Mouse (Mus musculus) liver, embryonic 15.5 days (tissue): ENCODE results near the gene Sowahd. TPM values are rescaled to one million over a fixed set of nuclear protein-coding genes. Genes with fewer than 3 reads are reported as not detected.
A peak's percentile ranks its signal among the peaks of the same experiment; 100 is the strongest.
"Not testable (repeated sequence)": the region's sequence is repeated elsewhere in the genome, so short reads cannot be mapped to it uniquely, and the experiment has no call there.

ENCODE experiments used
- ATAC-seq: fragments of 200-750 bp; cut with Nextera tagmentation; 2 replicates; pipeline ENCODE4 v1.8.0; 2017; ENCODE audit warnings: moderate number of reproducible peaks, mild to moderate bottlenecking, moderate library complexity; ENCODE audit not compliant: insufficient read depth
- H3K27ac ChIP-seq: fragments of 300-500 bp; sonication (generic); replicated peaks from 2 replicates; pipeline ENCODE4 v1.5.1; 2015; ENCODE audit warnings: mild to moderate bottlenecking, inconsistent platforms
- H3K27me3 ChIP-seq: fragments of 300-500 bp; sonication (generic); 2 replicates; pipeline ENCODE4 v1.6.1; 2015; ENCODE audit warnings: mild to moderate bottlenecking, inconsistent platforms
- H3K36me3 ChIP-seq: fragments of 300-500 bp; sonication (generic); replicated peaks from 2 replicates; pipeline ENCODE4 v1.6.1; 2015; ENCODE audit warnings: moderate library complexity, mild to moderate bottlenecking, inconsistent platforms
- H3K4me1 ChIP-seq: fragments of 300-500 bp; sonication (generic); replicated peaks from 2 replicates; pipeline ENCODE4 v1.6.1; 2015; ENCODE audit warnings: inconsistent platforms
- H3K4me2 ChIP-seq: fragments of 300-500 bp; sonication (generic); 2 replicates; pipeline ENCODE4 v1.6.1; 2015; ENCODE audit warnings: moderate library complexity, mild to moderate bottlenecking, inconsistent platforms
- H3K4me3 ChIP-seq: fragments of 300-500 bp; sonication (generic); replicated peaks from 2 replicates; pipeline ENCODE4 v1.5.1; 2015; ENCODE audit warnings: mild to moderate bottlenecking, inconsistent platforms
- H3K9ac ChIP-seq: fragments of 300-500 bp; sonication (generic); 2 replicates; pipeline ENCODE4 v1.6.1; 2015; ENCODE audit warnings: moderate library complexity, mild to moderate bottlenecking, inconsistent platforms
- H3K9me3 ChIP-seq: fragments of 300-500 bp; sonication (generic); replicated peaks from 2 replicates; pipeline ENCODE4 v1.6.1; 2016; ENCODE audit warnings: inconsistent platforms
- WGBS: fragments of 180-500 bp; shearing (Covaris S2); methylation state at CpG from one replicate; pipeline ENCODE4 v1.1.7; 2015; ENCODE audit warnings: mixed read lengths; ENCODE audit not compliant: insufficient replicate concordance; 5-methylcytosine and 5-hydroxymethylcytosine counted together
- polyA plus RNA-seq: library from polyadenylated mRNA; unstranded; fragments of >200 nt; fragmentation: Nextera tagmentation; extraction: Ambion mirVana; gene quantifications from 2 replicates; pipeline ENCODE4 v1.2.1, GENCODE M21; 2015

Gene Sowahd
- polyA plus RNA-seq, 1 experiment from 2014 or later = 0.06 TPM

DNA sequence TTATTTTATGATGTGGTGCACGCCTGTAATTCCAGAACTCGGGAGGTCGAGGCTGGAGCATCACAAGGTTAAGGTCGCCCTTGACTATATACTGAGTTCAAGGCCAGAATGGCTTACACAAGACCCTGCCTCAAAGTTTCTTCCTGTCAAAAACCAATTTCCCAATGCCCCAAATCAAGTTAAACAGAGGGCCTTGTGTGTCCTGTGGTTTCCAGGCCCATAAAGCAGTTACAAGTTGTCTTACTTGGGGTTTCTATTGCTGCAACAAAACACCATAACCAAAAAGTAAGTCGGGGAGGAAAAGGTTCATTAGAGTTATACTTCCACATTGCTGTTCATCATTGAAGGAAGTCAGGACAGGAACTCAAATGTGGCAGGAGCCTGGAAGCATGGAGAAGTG, 20.1 kb downstream of the Sowahd start:
- Histone ChIP-seq H3K27ac (no peak overlapping the region), H3K4me1 (no peaks in the 10 kb centered on the region), H3K4me2 (no peak overlapping the region), H3K9me3 (no peaks in the 10 kb centered on the region), H3K4me3 (no peak overlapping the region), H3K36me3 (no peaks in the 10 kb centered on the region), H3K27me3 (no peaks in the 10 kb centered on the region), H3K9ac (no peak overlapping the region)
- WGBS = 62% methylated on average over 5 of the region's 5 CpGs
- ATAC-seq = no peak

DNA sequence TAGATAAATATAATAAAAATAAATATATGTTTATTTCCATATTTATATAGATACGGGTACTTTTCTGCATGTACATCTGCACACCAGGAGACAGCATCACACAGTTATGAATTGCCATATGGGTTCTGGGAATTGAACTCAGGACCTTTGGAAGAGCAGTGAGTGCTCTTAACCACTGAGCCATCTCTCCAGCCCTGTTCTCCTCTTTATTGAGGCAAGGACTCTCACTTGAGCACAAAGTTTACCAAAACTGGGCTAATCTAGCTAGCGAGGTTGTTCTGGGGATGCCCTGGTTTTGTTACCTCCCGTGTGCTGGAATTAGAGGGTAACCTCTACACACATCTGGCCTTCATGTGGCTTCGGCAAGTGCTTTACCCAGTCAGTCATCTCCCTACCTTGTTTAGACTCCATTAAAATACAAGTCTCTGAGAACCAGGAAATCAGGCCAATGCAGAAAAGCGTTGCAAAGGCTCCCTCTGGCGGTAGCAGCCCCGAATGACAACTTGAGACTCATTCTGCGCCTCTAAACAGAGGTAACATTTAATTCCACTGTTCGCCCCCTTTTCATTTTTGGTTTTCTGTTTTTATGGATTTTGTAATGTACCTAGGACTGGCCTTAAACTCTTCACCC, 25.7 kb downstream of the Sowahd start:
- Histone ChIP-seq H3K27ac (no peak overlapping the region), H3K9ac (no peak overlapping the region), H3K4me2 (no peak overlapping the region), H3K36me3 (no peaks in the 10 kb centered on the region), H3K4me1 (no peaks in the 10 kb centered on the region), H3K9me3 (no peaks in the 10 kb centered on the region), H3K27me3 (no peaks in the 10 kb centered on the region), H3K4me3 (no peak overlapping the region)
- ATAC-seq = no peak
- 26% methylated on average over 9 of the region's 9 CpGs for WGBS

DNA sequence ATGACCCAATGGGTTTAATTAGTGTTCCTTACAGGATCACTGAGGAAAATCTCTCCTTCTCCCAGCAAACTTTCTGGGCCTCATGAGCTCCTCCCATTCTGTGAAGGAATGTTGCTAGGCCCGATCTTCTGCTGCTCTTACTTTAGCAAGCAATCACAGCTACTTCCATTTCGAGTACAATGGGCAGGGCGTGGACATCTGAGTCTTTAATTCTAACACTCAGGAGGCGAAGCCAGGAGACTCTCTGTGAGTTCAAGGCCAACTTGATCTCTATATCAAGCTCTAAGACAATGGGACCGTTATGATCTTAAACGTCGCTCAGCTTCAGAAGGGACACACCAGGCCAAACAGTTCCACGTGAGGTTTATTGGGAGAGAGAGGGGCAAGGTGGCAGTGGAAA, 28.0 kb downstream of the Sowahd start:
- no peak for ATAC-seq
- Histone ChIP-seq H3K36me3 (peaks cover 3% of the 10 kb centered on the region), H3K9ac (no peak overlapping the region), H3K9me3 (no peaks in the 10 kb centered on the region), H3K27ac (no peak overlapping the region), H3K27me3 (no peaks in the 10 kb centered on the region), H3K4me1 (no peaks in the 10 kb centered on the region), H3K4me3 (no peak overlapping the region), H3K4me2 (no peak overlapping the region)
- 69% methylated on average over 8 of the region's 8 CpGs for WGBS

DNA sequence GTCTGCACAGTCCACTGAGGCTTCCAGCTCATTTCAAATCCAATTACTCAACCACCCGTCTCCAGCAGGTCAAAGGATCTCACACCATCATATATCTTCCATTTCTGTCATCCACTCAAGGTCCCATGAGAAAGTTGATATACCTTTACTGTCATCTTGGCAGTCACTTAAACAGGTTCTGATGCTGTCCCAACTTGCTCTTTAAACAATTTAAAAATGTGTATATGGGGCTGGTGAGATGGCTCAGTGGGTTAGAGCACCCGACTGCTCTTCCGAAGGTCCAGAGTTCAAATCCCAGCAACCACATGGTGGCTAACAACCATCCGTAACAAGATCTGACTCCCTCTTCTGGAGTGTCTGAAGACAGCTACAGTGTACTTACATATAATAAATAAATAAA, 31.7 kb downstream of the Sowahd start:
- not testable (repeated sequence) for H3K4me3 ChIP-seq, H3K9ac ChIP-seq, H3K4me1 ChIP-seq, H3K27ac ChIP-seq, H3K9me3 ChIP-seq, H3K4me2 ChIP-seq, ATAC-seq, H3K27me3 ChIP-seq
- 66% methylated on average over 4 of the region's 4 CpGs for WGBS
- H3K36me3 ChIP-seq = peaks cover 16% of the 10 kb centered on the region

DNA sequence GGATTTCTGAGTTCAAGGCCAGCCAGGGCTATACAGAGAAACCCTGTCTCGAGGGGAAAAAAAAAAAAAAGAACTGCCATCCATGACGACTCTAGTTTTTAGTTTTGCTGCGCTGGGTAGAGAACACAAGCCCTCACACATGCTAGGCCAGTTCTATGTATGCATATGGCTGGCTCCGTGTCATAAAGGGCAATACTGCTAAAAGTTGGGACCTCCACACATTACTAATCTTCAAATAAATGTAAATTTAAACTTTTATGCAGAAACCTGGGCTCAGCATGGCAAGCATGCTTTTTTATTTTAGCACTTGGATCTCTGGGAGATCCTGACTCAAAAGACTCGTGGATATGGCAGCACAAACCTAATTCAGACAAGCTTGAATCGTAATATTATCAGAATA, 32.5 kb downstream of the Sowahd start:
- H3K27me3 ChIP-seq = no peaks in the 10 kb centered on the region
- no peak overlapping the region for H3K9ac ChIP-seq
- WGBS = 43% methylated on average over 6 of the region's 6 CpGs
- H3K4me2 ChIP-seq = no peak overlapping the region
- H3K4me3 ChIP-seq = no peak overlapping the region
- no peaks in the 10 kb centered on the region for H3K9me3 ChIP-seq
- H3K27ac ChIP-seq = no peak overlapping the region
- H3K36me3 ChIP-seq = peaks cover 16% of the 10 kb centered on the region
- no peak for ATAC-seq
- peaks cover 8% of the 10 kb centered on the region for H3K4me1 ChIP-seq

DNA sequence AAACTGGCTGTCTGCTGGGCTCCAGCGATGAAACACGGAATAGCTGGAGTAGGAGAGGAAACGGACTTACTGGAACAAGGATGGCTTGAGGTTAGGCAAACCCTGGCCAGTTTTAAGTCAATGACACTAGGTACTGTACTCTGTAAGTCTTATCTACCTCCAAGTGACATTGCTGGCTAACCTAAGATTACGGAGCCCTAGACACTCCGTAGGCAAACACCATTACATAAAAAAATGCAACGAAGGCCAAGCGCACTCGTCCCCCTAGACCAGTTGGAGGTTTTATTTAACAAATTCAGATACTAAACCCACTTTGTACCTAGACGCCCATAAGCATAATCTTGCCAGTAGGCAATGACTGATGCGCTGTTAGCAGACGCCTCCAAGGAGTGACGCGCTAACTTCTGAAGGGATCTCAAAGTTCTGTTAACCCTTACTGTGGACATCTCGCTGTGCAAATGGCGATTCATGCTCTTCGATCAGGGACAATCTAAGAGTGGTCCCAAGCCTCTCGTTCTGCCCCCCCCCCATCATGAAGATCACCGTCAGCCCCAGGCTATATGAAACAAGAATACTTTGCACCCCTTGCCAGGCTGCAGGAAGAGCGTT, 35.8 kb downstream of the Sowahd start:
- Histone ChIP-seq H3K4me2 (peak overlapping the region; percentile 65), H3K9me3 (no peaks in the 10 kb centered on the region), H3K9ac (peak overlapping the region; percentile 64), H3K4me1 (peaks cover 8% of the 10 kb centered on the region), H3K27me3 (no peaks in the 10 kb centered on the region), H3K36me3 (peaks cover 16% of the 10 kb centered on the region), H3K4me3 (peak overlapping the region; percentile 67), H3K27ac (peak overlapping the region; percentile 91)
- WGBS = 14% methylated on average over 19 of the region's 19 CpGs
- ATAC-seq = peak; percentile 40; the same call in 1 of the 2 replicates

DNA sequence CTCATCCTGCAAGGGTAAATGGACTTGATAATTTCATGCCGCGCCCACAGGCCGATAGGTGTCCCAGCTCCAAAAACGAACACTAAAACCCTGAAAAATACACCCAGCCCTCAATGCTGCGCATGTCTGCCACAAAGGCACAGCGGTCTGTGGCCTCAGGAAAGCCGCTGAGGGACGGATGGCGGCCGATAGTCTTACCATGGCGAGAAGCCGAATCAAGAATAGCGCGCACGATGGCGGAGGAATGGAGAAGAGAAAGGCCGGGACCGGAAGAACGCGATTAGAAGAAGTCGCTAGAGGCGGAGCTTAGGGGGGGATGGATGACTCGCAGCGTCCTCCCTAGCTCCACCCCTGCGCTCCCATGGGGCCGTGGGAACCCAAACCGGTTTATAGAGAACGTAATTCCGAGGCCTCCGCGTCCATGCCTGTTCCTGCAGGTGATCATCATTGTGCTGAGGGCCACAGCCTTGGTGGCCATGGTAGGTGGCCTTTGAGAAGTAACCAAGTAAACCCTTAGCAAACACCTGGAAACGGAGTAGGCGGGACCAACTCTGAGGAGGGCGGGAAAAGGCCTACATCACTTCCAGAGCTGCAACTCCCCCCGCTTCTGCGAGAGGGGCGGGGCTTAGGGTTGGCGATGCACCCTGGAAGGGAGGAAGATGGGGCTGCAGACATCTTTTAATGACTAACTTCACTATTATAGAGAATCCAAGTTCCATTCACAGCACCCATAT, 36.4 kb downstream of the Sowahd start, which contains the start of gene Rpl39:
TSS of gene Rpl39 (minus strand) at position 476 of the 734 bp plus-strand sequence.
- peak within 1 kb of the TSS; percentile 91 for H3K27ac ChIP-seq
- WGBS = 13% methylated on average over 38 of the region's 38 CpGs
- H3K9me3 ChIP-seq = no peaks in the 10 kb centered on the region
- peak; percentile 94 for ATAC-seq
- peaks cover 16% of the 10 kb centered on the region for H3K36me3 ChIP-seq
- H3K4me1 ChIP-seq = peaks cover 8% of the 10 kb centered on the region
- peak within 1 kb of the TSS; percentile 64 for H3K9ac ChIP-seq
- peak within 1 kb of the TSS; percentile 65 for H3K4me2 ChIP-seq
- H3K27me3 ChIP-seq = no peaks in the 10 kb centered on the region
- peak within 1 kb of the TSS; percentile 67 for H3K4me3 ChIP-seq

DNA sequence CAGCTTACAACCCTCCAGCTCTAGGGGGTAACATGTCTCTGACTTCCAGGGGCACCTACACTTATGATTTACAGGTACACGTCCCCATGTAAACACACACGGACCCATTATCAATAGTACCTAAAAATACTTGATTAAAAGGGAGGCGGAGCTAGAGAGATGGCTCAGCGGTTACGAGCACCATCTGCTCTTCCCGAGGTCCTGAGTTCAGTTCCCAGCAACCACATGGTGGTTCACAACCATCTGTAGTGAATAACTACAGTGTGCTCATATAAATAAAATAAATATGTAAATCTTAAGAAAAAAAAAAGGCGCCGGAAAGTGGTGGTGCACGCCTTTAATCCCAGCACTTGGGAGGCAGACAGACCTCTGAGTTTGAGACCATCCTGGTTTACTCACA, 37.0 kb downstream of the Sowahd start:
- 20% methylated on average over 9 of the region's 9 CpGs for WGBS
- Histone ChIP-seq H3K9ac (no peak overlapping the region), H3K4me2 (peak overlapping the region; percentile 65), H3K4me1 (peaks cover 8% of the 10 kb centered on the region), H3K27ac (peak overlapping the region; percentile 91), H3K4me3 (peak overlapping the region; percentile 67), H3K9me3 (no peaks in the 10 kb centered on the region), H3K27me3 (no peaks in the 10 kb centered on the region), H3K36me3 (peaks cover 16% of the 10 kb centered on the region)
- ATAC-seq = peak; percentile 73

DNA sequence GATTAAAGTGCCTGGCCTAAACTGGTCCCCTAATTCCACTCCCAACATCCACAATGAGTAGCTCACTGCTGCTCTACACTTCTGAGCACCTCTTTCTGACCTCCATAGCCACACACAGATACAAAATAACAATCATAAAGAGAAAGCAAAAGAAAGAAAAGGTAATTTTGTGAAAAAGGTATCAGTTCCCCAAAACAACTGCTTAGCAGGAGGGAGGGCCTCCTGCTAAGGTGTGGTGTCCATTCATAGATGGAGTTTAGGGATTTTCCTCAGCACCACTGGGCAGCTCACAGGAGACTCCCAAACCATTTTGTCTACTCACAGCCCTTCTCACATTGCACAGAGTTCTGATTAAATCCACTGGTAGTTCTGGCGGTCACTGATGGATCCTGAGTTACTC, 40.1 kb downstream of the Sowahd start:
- no peaks in the 10 kb centered on the region for H3K9me3 ChIP-seq
- ATAC-seq = no peak
- no peak overlapping the region for H3K9ac ChIP-seq
- H3K4me1 ChIP-seq = no peaks in the 10 kb centered on the region; the same call in 1 of the 2 replicates
- H3K27me3 ChIP-seq = no peaks in the 10 kb centered on the region
- H3K27ac ChIP-seq = no peak overlapping the region
- 67% methylated on average over 1 of the region's 1 CpGs for WGBS
- H3K36me3 ChIP-seq = peaks cover 10% of the 10 kb centered on the region
- no peak overlapping the region for H3K4me3 ChIP-seq
- no peak overlapping the region for H3K4me2 ChIP-seq

DNA sequence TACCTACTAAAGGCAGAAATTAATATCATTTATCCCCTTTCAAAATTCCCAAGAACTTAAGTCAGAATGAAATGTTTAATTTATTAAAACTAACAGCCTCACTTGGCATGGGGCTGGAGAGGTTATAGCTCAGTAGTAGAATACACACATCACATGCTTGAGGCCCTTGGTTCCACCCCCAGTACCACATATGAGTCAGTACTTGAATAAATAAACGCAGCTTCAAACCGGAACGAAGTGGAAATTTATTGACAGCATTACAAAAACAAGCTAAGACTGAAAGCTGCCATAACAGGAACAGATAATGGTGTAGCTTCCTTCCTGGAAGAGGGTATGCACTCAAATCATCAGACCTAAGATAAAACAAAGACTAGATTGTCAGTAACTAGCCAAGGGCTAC, 42.8 kb downstream of the Sowahd start:
- no peaks in the 10 kb centered on the region for H3K27me3 ChIP-seq
- no peak overlapping the region for H3K9ac ChIP-seq
- no peak overlapping the region for H3K4me3 ChIP-seq
- no peak overlapping the region for H3K27ac ChIP-seq
- H3K4me1 ChIP-seq = no peaks in the 10 kb centered on the region
- 73% methylated on average over 3 of the region's 3 CpGs for WGBS
- H3K4me2 ChIP-seq = no peak overlapping the region
- no peaks in the 10 kb centered on the region for H3K9me3 ChIP-seq
- H3K36me3 ChIP-seq = peaks cover 24% of the 10 kb centered on the region
- ATAC-seq = no peak

DNA sequence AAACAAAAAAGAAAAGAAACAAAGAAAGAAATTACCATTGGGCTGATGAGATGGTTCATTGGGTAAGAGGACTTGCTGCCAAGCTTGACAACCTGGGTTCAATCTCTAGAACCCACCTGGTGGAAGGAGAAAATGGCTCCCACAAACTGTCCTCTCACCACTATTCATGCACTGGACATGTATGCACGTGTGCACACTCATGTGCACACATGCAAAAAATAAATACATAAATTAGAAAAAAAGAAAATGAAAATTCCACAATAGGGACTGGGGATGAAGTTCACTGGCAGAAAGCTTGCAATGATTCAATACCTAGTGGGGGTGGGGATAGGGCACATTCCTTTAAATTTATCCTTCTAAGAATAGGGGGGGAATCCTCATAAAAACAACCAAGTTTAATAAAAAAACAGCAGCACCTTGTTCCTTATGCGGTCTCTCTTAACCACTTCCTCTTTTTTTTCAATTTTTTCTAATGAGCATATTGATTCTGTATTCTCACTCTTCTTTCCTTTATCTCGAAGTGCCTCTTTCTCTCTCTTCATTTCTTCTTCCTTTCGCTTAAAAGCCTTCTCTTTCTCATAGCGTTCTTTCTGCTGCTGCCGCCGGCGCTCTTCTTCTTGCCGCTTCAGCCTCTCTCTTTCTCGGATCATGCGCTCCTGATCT, 46.6 kb downstream of the Sowahd start:
- no peaks in the 10 kb centered on the region for H3K9me3 ChIP-seq
- H3K27me3 ChIP-seq = no peaks in the 10 kb centered on the region
- H3K36me3 ChIP-seq = peaks cover 47% of the 10 kb centered on the region
- no peak overlapping the region for H3K4me2 ChIP-seq
- 70% methylated on average over 11 of the region's 11 CpGs for WGBS
- H3K4me3 ChIP-seq = no peak overlapping the region
- H3K4me1 ChIP-seq = no peaks in the 10 kb centered on the region
- no peak overlapping the region for H3K27ac ChIP-seq
- no peak for ATAC-seq
- H3K9ac ChIP-seq = no peak overlapping the region
